Mouse (Mus musculus) spleen, adult 2 months (tissue): ENCODE data around the gene Cnih2.

Source experiments
- CTCF ChIP-seq: fragments of 200-500 bp; IDR thresholded peaks from 2 replicates; pipeline ENCODE4 v1.5.1; 2011; ENCODE audit warnings: mild to moderate bottlenecking, inconsistent platforms; ENCODE audit not compliant: insufficient read depth, insufficient read length, insufficient replicate concordance; ENCODE audit errors: extremely low read depth
- POLR2A ChIP-seq: fragments of 200-500 bp; IDR thresholded peaks from 2 replicates; pipeline ENCODE4 v1.6.1; 2011; ENCODE audit warnings: low read depth, low read length, inconsistent platforms

DNA sequence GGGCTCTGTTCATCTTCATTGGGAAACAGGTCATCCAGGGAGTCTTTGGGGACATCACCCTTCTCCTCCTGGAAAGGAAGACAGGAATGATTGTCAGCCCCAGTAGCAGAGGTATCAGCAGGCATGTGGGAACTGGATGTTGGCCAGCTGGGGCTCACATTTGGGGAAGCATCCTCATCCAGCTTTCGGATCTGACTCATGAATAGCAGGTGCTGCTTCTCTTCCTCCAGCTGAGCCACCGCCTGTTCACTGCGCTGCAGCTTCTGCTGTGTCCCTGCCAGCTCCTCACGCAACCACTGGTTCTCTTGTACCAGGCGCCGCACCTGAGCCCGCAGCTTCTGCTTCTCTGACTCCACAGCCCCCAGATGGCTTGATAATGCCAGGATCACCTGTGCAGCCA lies 15.5 kb upstream of the Cnih2 start:
- TF ChIP-seq POLR2A (no peak), CTCF (no peak)
